Mouse (Mus musculus): ENCODE data around the gene Gramd4.
A peak's percentile ranks its signal among the peaks of the same experiment; 100 is the strongest.

Gene Gramd4

DNA sequence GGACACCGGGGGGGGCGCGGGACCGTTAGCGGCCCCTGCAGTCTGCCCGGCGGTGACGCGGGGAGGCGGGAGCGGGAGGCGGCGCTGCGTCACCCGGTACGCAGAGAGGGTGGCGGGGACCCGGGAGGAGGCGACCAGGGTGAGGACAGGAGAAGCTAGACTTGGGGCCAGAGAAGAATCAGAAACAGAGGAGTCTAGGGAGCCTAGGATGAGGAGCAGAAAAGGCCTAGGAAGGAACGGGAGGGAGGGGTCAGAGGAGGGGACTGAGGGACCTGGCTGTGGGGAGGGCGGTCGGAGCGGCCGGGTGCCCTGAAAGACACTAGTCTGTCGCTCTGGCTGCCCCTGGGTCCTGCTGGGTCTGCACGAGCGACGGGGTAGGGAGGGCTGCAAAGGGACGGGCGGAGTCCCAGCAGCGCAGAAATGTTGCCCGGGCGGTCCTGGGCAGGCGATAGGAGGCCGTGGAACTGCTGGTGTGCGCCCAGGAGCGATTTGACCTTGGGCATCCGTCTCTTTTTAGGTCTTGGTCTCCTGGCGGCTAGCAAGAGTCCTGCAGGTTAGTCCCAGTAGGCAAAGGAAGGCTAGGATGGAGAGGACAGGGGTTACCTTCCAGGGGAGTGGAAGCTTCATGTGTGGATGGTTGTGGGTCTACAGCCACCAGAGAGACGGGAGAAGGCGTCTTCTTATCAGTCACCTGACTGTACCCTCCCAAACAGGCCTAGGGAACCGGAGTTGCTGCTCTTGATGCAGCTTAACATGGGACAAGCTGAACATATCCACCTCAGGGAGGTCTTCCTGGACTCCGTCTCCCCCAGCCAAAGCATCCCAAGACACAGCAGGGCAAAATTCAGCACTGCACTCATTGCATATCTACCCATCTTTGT lies 128.4 kb downstream of the Gramd4 start, which contains the start of gene Cerk:
Gene Cerk (minus strand): TSS at position 453 of the 881 bp plus-strand sequence.
- peak; percentile 88 for DNase-seq

DNA sequence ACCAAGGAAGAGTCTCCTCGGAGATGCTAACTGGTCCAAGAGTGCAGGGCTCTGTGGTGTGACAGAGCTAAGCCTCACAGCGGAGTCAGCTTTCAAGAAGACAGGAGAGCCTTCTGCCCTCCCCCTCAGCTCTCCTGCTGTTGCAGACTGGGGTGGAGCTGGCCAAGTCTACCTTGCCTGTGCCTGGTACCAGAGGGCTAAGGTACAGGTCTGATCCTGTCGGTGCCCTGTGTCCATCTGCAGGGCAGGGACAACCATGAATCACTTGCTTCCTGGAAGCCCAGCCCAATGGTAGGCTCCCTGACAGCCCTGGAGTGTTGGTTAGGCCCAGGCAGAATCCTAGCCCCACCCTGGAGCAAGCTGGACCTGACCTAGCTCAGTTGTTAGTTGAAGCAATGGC lies 129.2 kb downstream of the Gramd4 start:
- no peak for DNase-seq
